Mouse (Mus musculus) lung, postnatal 10 days (tissue): ENCODE data around the gene Echdc1.
"Not testable (repeated sequence)": the region's sequence is repeated elsewhere in the genome, so short reads cannot be mapped to it uniquely, and the experiment has no call there.

Source experiments
- DNase-seq: peaks from one replicate; pipeline ENCODE4 v3.0.0; 2021

Gene Echdc1

GRCm38 (mm10) chr10:29313064-29313638 is at the start of gene Echdc1:
Echdc1 (plus strand) TSS chr10:29313166.
- DNase-seq = peak; percentile 90

- peak; percentile 40 for DNase-seq
Observed at GRCm38 (mm10) chr10:29281736-29282135, 31.2 kb upstream of the Echdc1 start.

- peak; percentile 14 for DNase-seq
Observed at GRCm38 (mm10) chr10:29285757-29286156, 27.2 kb upstream of the Echdc1 start.

- no peak for DNase-seq
Observed at GRCm38 (mm10) chr10:29302230-29302629, 10.7 kb upstream of the Echdc1 start.

GRCm38 (mm10) chr10:29311480-29312219 is 1.3 kb upstream of the Echdc1 start:
- DNase-seq = peak; percentile 10

GRCm38 (mm10) chr10:29313905-29314304 is 939 bp downstream of the Echdc1 start:
- no peak for DNase-seq

GRCm38 (mm10) chr10:29324817-29325216 is 11.9 kb downstream of the Echdc1 start:
- DNase-seq = no peak

- no peak for DNase-seq
Observed at GRCm38 (mm10) chr10:29333836-29334235, 20.9 kb downstream of the Echdc1 start.

GRCm38 (mm10) chr10:29338355-29339056 is 25.5 kb downstream of the Echdc1 start:
- peak; percentile 74 for DNase-seq

- no peak for DNase-seq
Observed at GRCm38 (mm10) chr10:29344232-29344631, 31.3 kb downstream of the Echdc1 start.

GRCm38 (mm10) chr10:29346638-29347037 is 33.7 kb downstream of the Echdc1 start:
- no peak for DNase-seq

GRCm38 (mm10) chr10:29351420-29351819 is 38.5 kb downstream of the Echdc1 start:
- no peak for DNase-seq

- no peak for DNase-seq
Observed at GRCm38 (mm10) chr10:29352575-29352974, 39.6 kb downstream of the Echdc1 start.

- no peak for DNase-seq
Observed at GRCm38 (mm10) chr10:29354183-29354582, 41.2 kb downstream of the Echdc1 start.

GRCm38 (mm10) chr10:29361095-29361463 is 48.1 kb downstream of the Echdc1 start:
- no peak for DNase-seq

- peak; percentile 89 for DNase-seq
Observed at GRCm38 (mm10) chr10:29361464-29362196, 48.7 kb downstream of the Echdc1 start.

GRCm38 (mm10) chr10:29362197-29362900 is 49.4 kb downstream of the Echdc1 start, which contains the start of gene Rnf146:
Rnf146 (minus strand) TSS chr10:29362442.
- no peak for DNase-seq

GRCm38 (mm10) chr10:29374065-29374464 is 61.1 kb downstream of the Echdc1 start:
- no peak for DNase-seq

GRCm38 (mm10) chr10:29381558-29381957 is 68.6 kb downstream of the Echdc1 start:
- no peak for DNase-seq

- not testable (repeated sequence) for DNase-seq
Observed at GRCm38 (mm10) chr10:29394890-29395289, 81.9 kb downstream of the Echdc1 start.
